Mouse (Mus musculus): ENCODE data around the gene Kcnj6.

DNA sequence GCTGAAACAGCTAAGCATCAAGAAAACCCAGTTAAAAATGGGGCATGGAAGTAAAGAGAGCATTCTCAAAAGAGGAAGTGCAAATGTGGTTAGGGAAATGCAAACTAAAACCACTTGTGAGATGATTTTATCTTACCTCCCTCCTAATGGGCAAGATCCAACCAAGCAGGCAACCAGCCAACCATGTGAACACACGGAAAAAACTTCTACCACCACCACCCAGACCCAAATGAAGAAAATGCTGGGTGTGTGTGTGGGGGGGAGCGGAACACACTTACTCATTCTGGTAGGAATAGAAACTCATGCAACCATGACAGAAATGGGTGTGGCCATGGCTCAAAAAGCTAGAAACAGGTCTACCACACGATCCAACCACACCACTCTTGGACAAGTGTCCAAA is 12.4 kb upstream of the Kcnj6 start:
- TF ChIP-seq CTCF (IDR thresholded peaks at IDR 0.05; ENCODE audit: extremely low read depth, insufficient read depth, insufficient read length, insufficient replicate concordance) (no peak), POLR2A (IDR thresholded peaks at IDR 0.05; ENCODE audit: low read depth, low read length) (no peak)

Measured in spleen, adult 2 months (tissue).